21 mouse cellular contexts compared by ENCODE assay signal in the genomic region with DNA sequence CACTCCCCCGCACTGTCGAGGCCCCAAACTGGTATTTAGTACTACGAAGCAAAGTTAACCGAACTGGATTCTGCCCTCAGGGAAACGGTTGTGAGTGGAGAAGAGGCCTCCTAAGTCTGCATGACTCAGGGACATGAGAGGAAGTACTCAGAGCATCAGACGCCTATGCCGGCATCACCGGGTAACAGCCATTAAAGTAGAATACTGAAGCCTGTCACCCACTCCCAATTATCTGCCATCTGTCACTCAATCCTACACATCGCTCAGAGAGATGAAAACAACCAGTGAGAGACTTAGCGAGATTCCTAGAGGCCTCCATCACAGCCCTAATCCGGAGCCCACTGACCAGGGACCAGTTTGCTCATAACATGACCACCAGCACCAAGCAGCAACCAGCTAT. TPM values are rescaled to one million over a fixed set of nuclear protein-coding genes. Genes with fewer than 3 reads are reported as not detected.
DNase-seq lines count a peak whose midpoint lies in the region; ATAC-seq and TF ChIP-seq lines count a peak whose summit lies in the region.
"Had no signal": no experiment of that assay in that cellular context is flagged by ENCODE, and none has a peak within 500 bp of the region (broad histone marks: within the 10 kb centered on the region; RNA-seq: fewer than 3 reads in every experiment).

No protein-coding gene starts in this region.

- TF ChIP-seq POLR2A in testis, adult 2 months (IDR thresholded peaks at IDR 0.05; ENCODE audit: control insufficient read depth, low read depth, low read length): no peak

- no peak overlapping the region for H3K9ac ChIP-seq in forebrain, embryonic 14.5 days (ENCODE audit: low read length)
- no peak overlapping the region for H3K9ac ChIP-seq in forebrain, embryonic 15.5 days (replicated peaks)
- H3K9ac ChIP-seq: forebrain, postnatal 0 days; limb, embryonic 12.5 days; liver, embryonic 14.5 days; lung, embryonic 15.5 days; neural tube, embryonic 13.5 days had no signal

- no peak overlapping the region for H3K27ac ChIP-seq in forebrain, embryonic 14.5 days (ENCODE audit: low read depth, low read length)
- no peak overlapping the region for H3K27ac ChIP-seq in forebrain, embryonic 15.5 days (replicated peaks)
- no peak overlapping the region for H3K27ac ChIP-seq in testis, adult 2 months (ENCODE audit: control insufficient read depth, insufficient read depth, low read depth, low read length)
- H3K27ac ChIP-seq: embryonic facial prominence, embryonic 13.5 days; forebrain, embryonic 10.5 days; hindbrain, embryonic 10.5 days; left cerebral cortex, adult 2 months; liver, embryonic 14.5 days; stomach, postnatal 0 days had no signal

- no peak overlapping the region for H3K4me2 ChIP-seq in forebrain, embryonic 14.5 days (ENCODE audit: low read length)
- H3K4me2 ChIP-seq in forebrain, embryonic 15.5 days (replicated peaks): no peak overlapping the region
- H3K4me2 ChIP-seq: embryonic facial prominence, embryonic 13.5 days; limb, embryonic 12.5 days; lung, embryonic 15.5 days; midbrain, embryonic 11.5 days; neural tube, embryonic 13.5 days had no signal

- ATAC-seq in forebrain, embryonic 14.5 days: no peak
- no peak for ATAC-seq in forebrain, embryonic 15.5 days (replicated peaks)
- ATAC-seq: activated CD4-positive, CD25-positive, alpha-beta regulatory T cell, adult 4 months; forebrain, postnatal 0 days had no signal

- H3K27me3 ChIP-seq in forebrain, embryonic 14.5 days (replicated peaks; ENCODE audit: control insufficient read depth, insufficient read depth, low read length): no peaks in the 10 kb centered on the region
- H3K27me3 ChIP-seq in forebrain, embryonic 15.5 days: no peaks in the 10 kb centered on the region
- H3K27me3 ChIP-seq in testis, adult 2 months (ENCODE audit: control insufficient read depth, insufficient read depth, low read length): no peaks in the 10 kb centered on the region
- H3K27me3 ChIP-seq: CH12.LX; embryonic facial prominence, embryonic 13.5 days; limb, embryonic 12.5 days; lung, embryonic 15.5 days; neural tube, embryonic 13.5 days had no signal

- no peaks in the 10 kb centered on the region for H3K4me1 ChIP-seq in forebrain, embryonic 14.5 days (ENCODE audit: control insufficient read depth, insufficient read depth, low read length)
- 0 out of 2 replicates have a peak, but pooled peaks cover under 1% of the 10 kb centered on the region for H3K4me1 ChIP-seq in forebrain, embryonic 15.5 days
- peaks cover 11% of the 10 kb centered on the region for H3K4me1 ChIP-seq in testis, adult 2 months (ENCODE audit: control insufficient read depth, insufficient read depth, low read length)
- H3K4me1 ChIP-seq: limb, embryonic 12.5 days had no signal

- no peak for TF ChIP-seq CTCF in testis, adult 2 months (IDR thresholded peaks at IDR 0.05; ENCODE audit: control insufficient read depth, insufficient read depth, insufficient replicate concordance, low read depth, low read length)

- H3K9me3 ChIP-seq in forebrain, embryonic 14.5 days (replicated peaks; ENCODE audit: control insufficient read depth, low read length): no peaks in the 10 kb centered on the region
- H3K9me3 ChIP-seq in forebrain, embryonic 15.5 days: no peaks in the 10 kb centered on the region
- H3K9me3 ChIP-seq: embryonic facial prominence, embryonic 13.5 days; forebrain, embryonic 10.5 days; hindbrain, embryonic 10.5 days; limb, embryonic 12.5 days; lung, embryonic 15.5 days; neural tube, embryonic 13.5 days had no signal

- 76% methylated on average over 11 of the region's 11 CpGs for WGBS in forebrain, embryonic 14.5 days
- WGBS in forebrain, embryonic 15.5 days: 66% methylated on average over 11 of the region's 11 CpGs

- DNase-seq in forebrain, embryonic 14.5 days (ENCODE audit: low spot score): peak; percentile 17
- peak; percentile 55 for DNase-seq in layer of hippocampus, adult 9-11 months
- DNase-seq in layer of hippocampus, adult 11-12 months (ENCODE audit: low spot score): no peak
- no peak for DNase-seq in testis, postnatal 10 days (ENCODE audit: low spot score)
- no peak for DNase-seq in adrenal gland, adult 8-10 months
- DNase-seq: forebrain, postnatal 0 days; thymus, postnatal 4 days had no signal

- no peaks in the 10 kb centered on the region for H3K36me3 ChIP-seq in forebrain, embryonic 14.5 days (ENCODE audit: control insufficient read depth, insufficient read depth, low read length)
- H3K36me3 ChIP-seq in forebrain, embryonic 15.5 days: no peaks in the 10 kb centered on the region
- no peaks in the 10 kb centered on the region for H3K36me3 ChIP-seq in testis, adult 2 months (ENCODE audit: control insufficient read depth, insufficient read depth, low read length)
- H3K36me3 ChIP-seq: embryonic facial prominence, embryonic 13.5 days; lung, embryonic 15.5 days; neural tube, embryonic 13.5 days had no signal

- H3K4me3 ChIP-seq in forebrain, embryonic 14.5 days (ENCODE audit: low read depth, low read length): no peak overlapping the region
- no peak overlapping the region for H3K4me3 ChIP-seq in forebrain, embryonic 15.5 days
- H3K4me3 ChIP-seq in testis, adult 2 months (ENCODE audit: control insufficient read depth, low read depth, low read length): peak overlapping the region; percentile 9; the same call in 1 of the 2 replicates
- H3K4me3 ChIP-seq: embryonic facial prominence, embryonic 13.5 days; forebrain, embryonic 10.5 days; hindbrain, embryonic 10.5 days; left cerebral cortex, adult 2 months; limb, embryonic 12.5 days; lung, embryonic 15.5 days; neural tube, embryonic 13.5 days had no signal

RNA-seq across cellular contexts. Expression of a gene that starts 26.9 kb away (rescaled TPM):
- 17.6 and 21.7 TPM in 2 replicates for polyA plus RNA-seq in forebrain, embryonic 14.5 days (2014; fragmentation: Nextera tagmentation; extraction: Ambion mirVana)
- polyA plus RNA-seq in forebrain, embryonic 15.5 days (2015; fragmentation: Nextera tagmentation; extraction: Ambion mirVana): 27.7 and 28.5 TPM in 2 replicates
- 172 and 188 TPM in 2 replicates for polyA plus RNA-seq in testis, adult 2 months (2012; rRNA removed)
- 1,000 to 10,000 TPM; 1,640 to 3,396 (median 2,408) TPM for total RNA-seq in adrenal gland, adult 8-10 months (2022)

Comparison
In these comparisons a context has a peak if more than half of its experiments do, and no peak if none do; other contexts are left out.
1. DNase-seq: peak in forebrain, embryonic 14.5 days (single experiment) and layer of hippocampus, adult 9-11 months (single experiment); none in layer of hippocampus, adult 11-12 months (single experiment), testis, postnatal 10 days (single experiment) and adrenal gland, adult 8-10 months (single experiment).